24 mouse cellular contexts compared by ENCODE assay signal in the genomic region with DNA sequence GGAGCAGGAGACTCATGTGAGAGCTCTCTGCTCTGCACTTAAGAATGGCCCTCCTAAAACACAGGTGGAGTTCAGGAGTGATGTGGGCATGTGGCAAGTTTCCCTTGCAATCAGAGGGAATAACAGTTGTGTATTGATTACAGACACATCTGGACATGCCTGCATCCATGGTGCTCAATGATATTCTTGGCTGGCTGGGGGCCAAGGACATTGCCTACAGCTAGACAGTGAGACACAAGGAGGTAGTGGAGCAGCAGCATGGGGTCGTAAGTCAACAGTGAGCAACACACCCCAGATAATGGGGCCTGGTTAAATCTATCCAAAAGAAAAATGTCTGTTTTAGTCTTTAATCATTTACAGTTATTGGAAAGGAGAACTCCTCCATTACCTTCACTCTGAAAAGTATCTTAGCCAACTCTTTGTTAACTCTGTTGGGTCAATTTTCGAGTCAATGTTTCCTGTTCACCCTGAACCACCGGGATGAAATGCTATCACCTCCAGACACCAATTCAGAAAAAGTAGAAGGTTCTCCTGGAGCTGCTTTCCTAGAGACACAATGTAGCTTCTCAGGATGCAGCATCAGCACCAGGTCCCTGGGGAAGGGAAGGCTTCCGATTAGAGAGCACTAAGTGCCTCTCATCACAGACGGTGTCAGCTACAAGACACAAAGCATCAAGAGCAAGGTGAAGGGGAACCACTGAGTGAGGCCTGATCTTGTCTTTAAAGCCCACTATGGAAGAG.
"Had no signal": no experiment of that assay in that cellular context is flagged by ENCODE, and none has a peak within 500 bp of the region (broad histone marks: within the 10 kb centered on the region; RNA-seq: fewer than 3 reads in every experiment).

No protein-coding gene starts in this region.

- DNase-seq: kidney, adult 8-10 months; kidney, postnatal 10 days; kidney, postnatal 36 days; layer of hippocampus, postnatal 36 days; liver; lung, adult 18-20 months; lung, postnatal 10 days; lung, postnatal 4 days; retina, postnatal 1 day; spleen, adult 18-20 months; thymus, adult 2 months; thymus, postnatal 14 days; thymus, postnatal 4 days had no signal

- H3K9me3 ChIP-seq: kidney, embryonic 15.5 days; limb, embryonic 10.5 days; limb, embryonic 13.5 days; liver, embryonic 12.5 days; liver, embryonic 15.5 days; lung, embryonic 15.5 days; midbrain, embryonic 12.5 days; neural tube, embryonic 13.5 days; stomach, embryonic 15.5 days had no signal

- H3K4me3 ChIP-seq: kidney, embryonic 15.5 days; limb, embryonic 10.5 days; limb, embryonic 13.5 days; liver, embryonic 12.5 days; liver, embryonic 15.5 days; lung, embryonic 15.5 days; midbrain, embryonic 12.5 days; myocyte; neural tube, embryonic 13.5 days; stomach, embryonic 15.5 days had no signal

- H3K36me3 ChIP-seq: kidney, embryonic 15.5 days; limb, embryonic 10.5 days; limb, embryonic 13.5 days; liver, embryonic 12.5 days; liver, embryonic 15.5 days; lung, embryonic 15.5 days; midbrain, embryonic 12.5 days; neural tube, embryonic 13.5 days; stomach, embryonic 15.5 days had no signal

- H3K27me3 ChIP-seq: kidney, embryonic 15.5 days; limb, embryonic 13.5 days; liver, embryonic 12.5 days; liver, embryonic 15.5 days; lung, embryonic 15.5 days; neural tube, embryonic 13.5 days; stomach, embryonic 15.5 days had no signal

- H3K4me1 ChIP-seq: liver, embryonic 12.5 days; liver, embryonic 15.5 days had no signal

- ATAC-seq: liver, embryonic 12.5 days; midbrain, embryonic 16.5 days had no signal

- H3K27ac ChIP-seq: kidney, embryonic 15.5 days; limb, embryonic 10.5 days; limb, embryonic 13.5 days; liver, embryonic 12.5 days; liver, embryonic 15.5 days; lung, embryonic 15.5 days; midbrain, embryonic 12.5 days; stomach, embryonic 15.5 days had no signal
